Mouse (Mus musculus) left cerebral cortex, adult 11 months (tissue): ENCODE measurements around the gene Sema4d.
"Not testable (repeated sequence)": the region's sequence is repeated elsewhere in the genome, so short reads cannot be mapped to it uniquely, and the experiment has no call there.

ENCODE experiments used
- DNase-seq: peaks from one replicate; pipeline ENCODE4 v3.0.0; 2022; ENCODE audit warnings: low spot score

The Sema4d gene

GRCm38 (mm10) chr13:51793425-51793891, at the start of gene Sema4d:
TSS of gene Sema4d (minus strand) at chr13:51793747.
- DNase-seq, result no peak

- no peak for DNase-seq
These were observed 49.8 kb upstream of the Sema4d start for GRCm38 (mm10) chr13:51843298-51843697.

GRCm38 (mm10) chr13:51842773-51843172, 49.2 kb upstream of the Sema4d start:
- DNase-seq, result no peak

- DNase-seq, result no peak
These were observed 48.6 kb upstream of the Sema4d start for GRCm38 (mm10) chr13:51842191-51842590.

- no peak for DNase-seq
These were observed 48.1 kb upstream of the Sema4d start for GRCm38 (mm10) chr13:51841541-51842115.

GRCm38 (mm10) chr13:51840702-51841101, 47.2 kb upstream of the Sema4d start:
- no peak for DNase-seq

- peak; percentile 31 for DNase-seq
These were observed 45.9 kb upstream of the Sema4d start for GRCm38 (mm10) chr13:51839250-51840026.

GRCm38 (mm10) chr13:51837402-51837801, 43.9 kb upstream of the Sema4d start:
- DNase-seq, result no peak

GRCm38 (mm10) chr13:51835208-51835607, 41.7 kb upstream of the Sema4d start:
- not testable (repeated sequence) for DNase-seq

GRCm38 (mm10) chr13:51834520-51834919, 41.0 kb upstream of the Sema4d start:
- no peak for DNase-seq

GRCm38 (mm10) chr13:51834024-51834423, 40.5 kb upstream of the Sema4d start:
- DNase-seq, result not testable (repeated sequence)

GRCm38 (mm10) chr13:51833611-51834010, 40.1 kb upstream of the Sema4d start:
- DNase-seq, result no peak

- DNase-seq, result no peak
These were observed 38.9 kb upstream of the Sema4d start for GRCm38 (mm10) chr13:51832491-51832890.

GRCm38 (mm10) chr13:51830744-51831450, 37.4 kb upstream of the Sema4d start:
- DNase-seq, result no peak

- no peak for DNase-seq
These were observed 30.4 kb upstream of the Sema4d start for GRCm38 (mm10) chr13:51823822-51824495.

- DNase-seq, result no peak
These were observed 28.4 kb upstream of the Sema4d start for GRCm38 (mm10) chr13:51821988-51822387.

GRCm38 (mm10) chr13:51819351-51819750, 25.8 kb upstream of the Sema4d start:
- no peak for DNase-seq

- DNase-seq, result no peak
These were observed 25.4 kb upstream of the Sema4d start for GRCm38 (mm10) chr13:51818944-51819326.

GRCm38 (mm10) chr13:51818170-51818943, 24.8 kb upstream of the Sema4d start:
- no peak for DNase-seq

GRCm38 (mm10) chr13:51816559-51817041, 23.1 kb upstream of the Sema4d start:
- DNase-seq, result no peak

GRCm38 (mm10) chr13:51815865-51816504, 22.4 kb upstream of the Sema4d start:
- no peak for DNase-seq
